Mouse (Mus musculus) bone marrow, adult 2 months (tissue): ENCODE measurements around the gene Dlg2.

Experiments used
- CTCF ChIP-seq: fragments of 200-500 bp; IDR thresholded peaks from 2 replicates; pipeline ENCODE4 v1.5.1; 2011; ENCODE audit warnings: low read length, control low read depth; ENCODE audit not compliant: control insufficient read depth, insufficient read depth
- POLR2A ChIP-seq: fragments of 200-500 bp; IDR thresholded peaks from 2 replicates; pipeline ENCODE4 v1.6.1; 2011; ENCODE audit warnings: low read depth, mild to moderate bottlenecking, control low read depth, low read length, borderline replicate concordance; ENCODE audit not compliant: control insufficient read depth

DNA sequence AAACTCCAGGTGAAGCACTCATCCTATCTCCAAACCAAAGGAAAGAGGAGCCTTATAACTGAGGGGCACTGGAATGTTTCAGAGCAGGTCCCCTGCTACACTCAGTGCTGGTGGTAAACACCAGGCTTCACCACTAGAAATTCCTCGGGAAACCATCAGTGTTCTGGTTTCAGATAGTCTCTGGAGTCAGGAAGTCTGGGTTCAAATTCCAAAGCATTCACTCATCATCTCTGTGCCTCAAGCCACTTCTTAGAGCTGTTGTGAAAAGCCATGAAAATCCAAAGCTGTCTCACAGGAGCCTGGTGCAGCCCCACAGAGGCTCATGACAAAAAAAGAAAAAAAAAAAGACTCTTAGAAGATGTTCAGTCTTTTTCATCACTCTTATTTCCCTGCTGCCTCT, 1369.3 kb downstream of the Dlg2 start:
- TF ChIP-seq CTCF: no peak
- TF ChIP-seq POLR2A: no peak
